Mouse (Mus musculus) mouse embryonic stem cell (cell line): ENCODE data around the gene Zranb2.

ENCODE experiments used
- in situ Hi-C, 2 experiments: fragments of 300-500 bp; cut with MboI; formaldehyde crosslinking; loops; 1 replicate in 1 of 2; 3 replicates in 1 of 2; pipeline ENCODE4 v1.14.3; 2019 to 2020; ENCODE audit warnings: low sequenced_read_pairs in 2 of 2, low pct_unique_long_range_greater_than_20kb in 1 of 2, mixed read lengths in 1 of 2; ENCODE audit not compliant: unreplicated experiment in 1 of 2

Gene Zranb2

GRCm38 (mm10) chr3:157575441-157576342 is 41.7 kb downstream of the Zranb2 start:
- in situ Hi-C loops = no loop called here

- in situ Hi-C loops = no loop called here
These were observed 42.4 kb downstream of the Zranb2 start for GRCm38 (mm10) chr3:157576343-157576722.

- in situ Hi-C loops = no loop called here
These were observed 42.9 kb downstream of the Zranb2 start for GRCm38 (mm10) chr3:157576862-157577261.

- in situ Hi-C loops = no loop called here
These were observed 44.7 kb downstream of the Zranb2 start for GRCm38 (mm10) chr3:157578469-157579170.

- in situ Hi-C loops = no loop called here
These were observed 45.4 kb downstream of the Zranb2 start for GRCm38 (mm10) chr3:157579376-157579775.

- in situ Hi-C loops = no loop called here
These were observed 46.3 kb downstream of the Zranb2 start for GRCm38 (mm10) chr3:157580299-157580698.

GRCm38 (mm10) chr3:157581755-157582154 is 47.8 kb downstream of the Zranb2 start:
- in situ Hi-C loops = no loop called here

- in situ Hi-C loops = no loop called here
These were observed 48.9 kb downstream of the Zranb2 start for GRCm38 (mm10) chr3:157582626-157583405.

GRCm38 (mm10) chr3:157597837-157598379 is 63.9 kb downstream of the Zranb2 start:
- in situ Hi-C loops = no loop called here
